Mouse (Mus musculus): ENCODE results near the gene Mark4.

DNA sequence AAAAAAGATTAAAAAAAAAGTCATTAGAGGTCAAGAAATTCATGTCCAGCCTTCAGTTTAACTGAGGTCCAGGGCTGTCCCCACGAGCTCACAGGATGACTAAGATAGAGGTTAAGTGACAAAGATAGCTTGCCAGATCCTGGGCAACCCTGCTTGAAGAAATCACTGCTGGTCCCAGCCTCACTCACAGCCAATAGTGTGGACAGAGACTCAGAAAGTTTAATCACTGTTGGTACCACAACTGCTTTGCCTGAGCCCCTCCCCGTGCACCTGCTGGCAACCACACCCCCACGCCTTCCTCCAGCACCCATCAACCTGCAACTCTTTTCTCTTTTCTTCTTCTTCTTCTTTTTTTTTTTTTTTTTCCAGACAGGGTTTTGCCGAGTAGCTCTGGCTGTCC is 34.6 kb downstream of the Mark4 start:
- no peak for TF ChIP-seq CTCF (IDR thresholded peaks at IDR 0.05; ENCODE audit: low read depth)
- no peak for TF ChIP-seq EP300 (optimal IDR thresholded peaks at IDR 0.05)

Measured in stomach, postnatal 0 days (tissue).